Mouse (Mus musculus): ENCODE data around the gene Slc16a13. TPM values are rescaled to one million over a fixed set of nuclear protein-coding genes. Genes with fewer than 3 reads are reported as not detected.

The Slc16a13 gene
- 1 to 10 TPM; 2.1 to 2.9 TPM for total RNA-seq (2021)
- long read RNA-seq, experiment 1, partial matches to known transcripts: 0 of 1 reads
- long read RNA-seq, experiment 1, other reads (novel, unspliced or antisense): 1 of 1 reads
- long read RNA-seq, experiment 2, partial matches to known transcripts: 1 of 1 reads
- long read RNA-seq, experiment 2, other reads (novel, unspliced or antisense): 0 of 1 reads

DNA sequence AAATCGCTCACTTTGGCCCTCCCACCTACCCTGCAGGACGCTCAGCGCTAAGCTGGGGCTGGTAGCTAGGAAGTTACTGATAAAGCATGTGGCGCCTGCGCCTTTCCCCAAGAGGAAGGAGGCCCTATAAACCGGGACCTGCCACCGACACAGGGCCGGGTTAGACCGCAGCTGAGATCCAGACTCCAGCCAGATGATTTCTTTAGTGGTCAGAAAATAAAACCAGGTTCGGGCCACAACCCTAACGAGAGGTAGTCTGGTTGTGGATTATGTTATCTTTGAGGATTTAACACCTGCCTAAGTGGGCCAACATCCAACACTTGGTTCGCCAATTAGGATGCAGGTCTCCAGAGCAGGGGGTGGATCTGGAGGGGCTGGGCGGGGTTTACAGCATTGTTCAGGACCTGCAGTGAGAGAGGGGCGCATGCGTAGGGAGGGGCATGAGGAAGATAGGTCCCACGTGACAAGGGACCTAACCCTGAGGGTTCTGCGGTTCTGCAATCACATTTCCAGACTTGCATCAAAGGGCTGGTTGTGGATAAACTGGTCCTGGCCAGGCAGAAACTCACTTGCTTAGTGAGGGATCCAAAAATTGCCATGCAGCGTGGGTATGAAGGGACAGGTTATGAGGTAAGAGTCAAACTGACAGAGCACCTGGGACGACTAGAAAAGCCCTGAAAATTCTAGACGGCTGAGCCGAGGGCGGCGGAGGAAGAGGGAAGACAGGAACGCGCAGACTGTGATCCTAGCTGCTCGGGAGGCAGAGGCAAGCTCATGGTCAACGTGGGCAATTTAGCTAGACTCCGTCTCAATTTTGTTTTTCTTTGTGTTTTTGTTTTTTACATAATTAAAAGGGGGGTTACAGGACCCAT, at the start of gene Slc16a13:
TSS of gene Slc16a13 (minus strand) at position 334 of the 872 bp plus-strand sequence.
- DNase-seq: peak; percentile 93 to 97

DNA sequence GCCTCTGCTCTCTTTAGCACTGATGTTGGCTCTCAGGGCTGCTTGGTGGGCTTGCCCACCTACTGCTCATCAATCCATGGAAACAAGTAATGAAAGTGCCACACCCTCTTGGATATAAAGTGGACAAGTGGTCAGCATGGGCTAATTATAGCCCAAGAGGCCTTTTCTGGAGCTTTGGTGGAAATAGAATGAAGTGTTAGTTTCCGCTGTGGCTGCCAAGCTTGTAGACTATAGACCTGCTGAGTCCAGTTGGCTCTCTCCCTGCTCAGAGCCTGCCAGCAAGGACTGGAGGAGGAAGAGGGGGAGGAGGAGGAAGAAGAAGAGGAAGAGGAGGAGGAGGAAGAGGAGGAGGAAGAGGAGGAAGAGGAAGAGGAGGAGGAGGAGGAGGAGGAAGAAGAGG, 45.5 kb upstream of the Slc16a13 start:
- DNase-seq: peak; percentile 67 to 77

DNA sequence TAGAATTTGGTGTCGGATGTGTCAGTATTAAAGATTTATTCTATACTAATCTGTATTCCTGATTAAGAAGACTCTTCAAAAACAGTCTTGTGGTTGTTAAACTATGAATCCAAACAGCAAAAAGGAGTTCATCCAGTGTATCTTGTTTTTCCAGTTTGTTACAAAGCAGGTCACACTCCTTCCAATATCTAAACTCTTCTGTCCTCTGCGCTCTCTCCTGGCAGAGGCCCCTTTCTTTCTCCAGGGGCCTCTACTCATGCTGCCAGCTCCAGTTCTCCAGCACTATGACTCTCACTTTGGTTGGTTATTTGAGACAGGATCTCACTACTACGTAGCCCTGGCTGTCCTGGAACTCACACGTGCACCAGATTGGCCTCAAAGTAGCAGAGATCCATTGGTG, 45.0 kb upstream of the Slc16a13 start:
- DNase-seq: no peak

DNA sequence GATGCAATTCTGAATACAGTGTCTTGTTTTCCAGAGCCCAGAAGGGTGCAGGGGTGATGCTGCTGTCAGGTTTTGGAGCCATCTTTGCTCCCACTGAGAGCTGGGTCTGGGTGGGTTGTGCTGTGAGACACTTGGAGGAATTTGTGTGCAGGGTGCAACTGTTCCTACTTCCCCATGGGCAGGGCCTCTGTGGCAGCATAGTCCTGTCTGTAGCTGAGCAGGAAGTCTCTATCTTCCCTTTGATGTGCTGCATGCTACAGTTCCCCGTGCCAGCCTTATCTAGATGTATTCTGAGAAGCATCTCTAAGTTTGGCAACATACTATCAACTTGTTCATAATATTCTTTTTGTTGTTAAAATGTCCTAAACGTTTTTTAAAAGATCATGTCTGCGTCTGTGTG, 44.4 kb upstream of the Slc16a13 start:
- DNase-seq: no peak

DNA sequence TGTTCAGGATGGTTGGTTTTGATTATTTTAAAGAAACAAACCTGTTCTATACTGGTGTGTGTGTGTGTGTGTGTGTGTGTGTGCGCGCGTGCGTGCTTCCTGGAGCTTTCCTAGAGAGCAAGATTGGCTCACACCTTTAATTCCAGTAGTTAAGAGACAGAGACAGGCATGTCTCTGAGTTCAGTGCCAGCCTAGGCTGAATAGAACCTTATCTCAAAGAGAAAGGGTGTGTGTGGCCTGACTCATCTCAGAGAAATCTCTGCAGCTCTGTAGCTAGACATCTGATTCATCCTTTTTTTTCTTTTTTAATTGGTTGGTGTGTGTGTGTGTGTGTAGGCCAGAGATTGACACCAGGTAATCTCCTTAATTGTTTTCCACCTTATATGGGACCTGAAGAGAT, 38.2 kb upstream of the Slc16a13 start:
- no peak for DNase-seq

DNA sequence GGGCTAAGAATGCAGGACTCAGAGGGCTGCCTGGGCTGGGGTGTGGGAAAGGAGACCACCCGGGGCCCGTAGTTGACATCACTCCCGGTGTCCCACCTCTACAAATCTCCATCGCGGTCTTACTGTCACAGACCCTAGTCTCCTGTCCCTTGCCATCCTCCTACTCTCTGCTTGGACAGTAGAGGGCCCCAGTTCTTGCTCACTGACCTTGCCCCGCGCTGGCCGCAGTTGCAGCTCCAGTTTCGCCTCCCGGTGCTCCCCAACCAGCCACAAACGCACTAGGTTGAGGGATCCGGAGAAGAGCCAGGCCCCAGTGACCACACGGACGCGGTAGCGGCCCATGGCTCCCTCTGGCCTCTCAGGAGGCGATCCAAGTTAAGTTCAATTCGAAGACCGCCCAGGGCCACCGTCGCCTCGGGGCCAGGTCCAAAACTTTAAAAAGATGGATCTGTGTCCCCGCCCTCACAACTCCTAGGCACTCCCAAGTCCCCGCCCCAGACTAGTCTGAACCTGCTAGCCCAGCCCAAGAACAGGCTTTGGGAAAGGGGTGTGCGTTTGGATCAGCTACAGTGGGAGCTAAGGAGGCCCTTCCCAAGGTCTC, 34.2 kb upstream of the Slc16a13 start, which contains the start of gene Alox12:
TSS of gene Alox12 (minus strand) at position 423 of the 601 bp plus-strand sequence.
- DNase-seq: peak; percentile 67 to 69

DNA sequence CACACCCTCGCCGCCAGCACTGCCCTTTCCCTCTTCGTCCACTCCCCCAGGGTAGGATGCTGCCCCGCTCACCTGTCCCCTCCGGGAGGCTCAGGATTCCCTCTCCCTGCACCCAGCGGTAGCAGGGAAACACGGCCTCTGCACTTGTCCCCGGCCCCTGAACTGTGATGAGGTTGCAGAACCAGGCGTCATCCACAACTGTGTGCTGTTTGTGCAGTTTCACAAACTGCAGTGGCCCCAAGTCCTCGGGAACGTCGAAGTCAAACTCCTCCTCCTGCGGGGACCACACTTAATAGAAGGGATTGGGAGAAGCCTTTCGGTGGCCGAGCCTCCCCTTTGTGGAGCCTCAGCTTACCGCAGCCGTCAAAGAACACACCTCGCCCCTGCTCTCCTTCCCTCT, 33.5 kb upstream of the Slc16a13 start:
- DNase-seq: peak in 1 of 2 experiments; percentile 17

DNA sequence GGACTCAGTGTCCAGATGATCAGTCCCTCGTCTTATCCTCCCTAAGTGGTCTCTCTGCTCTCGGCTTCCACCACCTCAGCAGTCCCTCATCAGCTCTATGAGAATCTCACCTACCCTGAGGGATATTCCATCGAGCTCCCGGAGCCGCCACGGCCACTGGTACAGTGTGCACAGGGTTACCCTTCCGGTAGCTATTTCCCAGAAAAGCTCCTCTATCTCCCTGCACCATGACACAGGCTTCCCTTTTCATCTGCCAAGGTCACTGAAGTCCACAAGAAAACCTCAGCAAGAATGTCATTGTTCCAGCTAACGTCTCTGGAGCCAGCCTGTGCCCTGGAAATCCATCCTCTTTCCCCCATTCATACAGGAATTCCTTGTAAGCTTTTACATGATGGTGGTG, 31.0 kb upstream of the Slc16a13 start:
- DNase-seq: no peak

DNA sequence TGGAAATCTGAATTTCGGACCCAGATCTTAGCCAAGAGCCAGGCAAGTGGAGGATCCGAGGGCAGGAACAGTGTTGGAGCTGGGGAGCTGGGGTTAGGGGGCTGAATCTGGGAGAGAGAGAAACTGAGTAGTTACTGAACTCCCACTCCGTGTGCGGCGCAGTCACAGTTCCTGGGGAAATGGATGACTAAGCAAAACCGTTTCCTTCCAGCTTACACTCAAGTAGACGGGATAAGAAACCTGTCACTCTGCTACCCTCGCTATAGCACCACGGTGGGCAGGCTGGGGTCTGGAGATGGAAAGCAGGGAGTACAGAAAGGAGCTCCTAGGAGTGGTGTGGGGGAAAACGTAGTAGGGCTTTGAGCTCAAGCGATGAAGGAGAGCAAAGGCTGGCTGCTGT, 29.3 kb upstream of the Slc16a13 start:
- no peak for DNase-seq

DNA sequence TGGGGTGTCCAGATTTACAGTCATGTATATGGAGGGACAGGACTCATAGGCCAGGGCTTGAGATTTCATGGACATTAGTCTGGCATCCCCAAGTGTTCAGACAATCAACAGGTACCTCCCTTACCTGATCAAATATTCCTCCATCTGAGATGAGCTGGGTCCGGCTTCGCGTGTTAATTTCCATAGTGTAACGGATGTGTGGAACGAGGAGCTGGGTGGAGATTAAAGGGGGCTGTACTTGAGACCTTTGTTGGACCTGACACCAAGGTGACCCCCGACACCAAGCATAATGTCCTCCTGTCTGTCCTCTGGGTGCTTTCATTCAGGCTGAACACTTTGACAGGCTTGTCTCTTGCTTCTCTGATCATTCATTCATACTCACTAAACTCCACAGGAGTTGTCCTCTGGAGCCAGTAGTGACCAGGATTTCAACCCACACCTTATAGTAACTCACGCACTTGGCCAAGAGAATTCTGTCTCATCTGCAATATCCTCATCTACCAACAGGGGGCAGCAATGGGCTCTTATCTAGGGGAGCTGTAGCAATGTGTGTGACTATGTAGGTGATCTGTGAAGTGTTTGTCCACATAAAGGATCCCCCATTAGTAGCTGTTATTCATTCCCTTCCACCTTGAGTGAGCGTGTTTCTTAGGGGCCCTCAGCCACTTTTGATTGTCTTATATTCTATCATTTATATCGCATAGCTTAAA, 26.4 kb upstream of the Slc16a13 start:
- DNase-seq: peak; percentile 72 to 91

DNA sequence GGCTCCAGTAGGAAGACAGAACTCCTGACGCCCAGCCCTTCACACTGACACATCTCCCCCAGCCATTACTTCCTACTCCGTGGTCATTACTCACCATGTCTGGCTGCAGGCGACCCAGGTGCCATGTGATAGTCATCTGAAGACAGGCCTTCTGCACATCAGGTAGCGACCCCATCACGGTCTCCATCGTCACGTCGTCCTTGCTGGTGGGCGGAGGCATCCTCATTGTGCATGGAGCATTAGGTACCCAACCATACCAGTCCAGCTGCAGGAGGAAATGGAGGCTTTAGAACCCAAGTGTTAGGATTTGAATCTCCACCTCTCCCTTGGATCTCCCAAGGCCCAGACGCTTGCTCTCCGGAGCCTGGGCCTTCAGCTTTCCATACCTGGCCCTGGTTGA, 21.7 kb upstream of the Slc16a13 start:
- no peak for DNase-seq

DNA sequence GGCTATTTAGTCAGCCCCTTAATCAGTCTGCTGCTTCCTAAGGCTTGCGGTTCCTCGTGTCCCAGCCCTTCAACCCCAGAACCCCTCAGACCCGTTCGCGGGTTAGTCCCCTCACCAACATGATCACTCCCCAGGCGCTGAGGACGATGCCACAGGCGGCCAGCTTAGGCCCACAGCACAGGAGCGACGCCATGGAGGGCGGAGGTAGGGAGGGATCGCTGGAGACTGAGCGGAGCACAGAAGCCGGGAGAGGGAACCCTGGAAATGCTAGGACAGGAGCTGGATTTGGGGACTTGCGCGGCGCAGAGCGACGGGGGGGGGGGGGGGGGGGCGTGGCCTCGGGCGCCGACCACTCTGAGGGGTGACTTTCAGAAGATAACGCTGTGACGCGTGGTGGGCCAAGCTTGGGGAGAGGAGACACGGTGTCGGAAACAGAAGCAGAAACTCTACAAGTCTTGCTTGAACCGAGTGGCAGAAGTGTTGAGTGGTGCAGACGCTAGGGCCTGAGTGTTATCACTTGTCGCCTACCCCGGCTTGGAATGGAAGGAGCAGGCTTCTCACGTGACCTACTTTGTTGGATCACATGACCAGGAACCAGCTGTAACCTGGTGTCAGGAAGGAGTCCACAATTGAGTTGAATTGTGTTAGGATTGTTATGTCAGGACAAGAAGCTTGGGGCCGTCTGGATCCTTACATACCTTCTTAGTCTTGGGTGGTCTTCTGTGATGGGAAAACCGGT, 18.8 kb upstream of the Slc16a13 start, which contains the start of the genes Gm21988 and Rnasek:
TSS of gene Gm21988 (minus strand) at position 290 of the 739 bp plus-strand sequence.
TSS of gene Rnasek (minus strand) at position 302 of the 739 bp plus-strand sequence.
- peak; percentile 89 to 92 for DNase-seq

DNA sequence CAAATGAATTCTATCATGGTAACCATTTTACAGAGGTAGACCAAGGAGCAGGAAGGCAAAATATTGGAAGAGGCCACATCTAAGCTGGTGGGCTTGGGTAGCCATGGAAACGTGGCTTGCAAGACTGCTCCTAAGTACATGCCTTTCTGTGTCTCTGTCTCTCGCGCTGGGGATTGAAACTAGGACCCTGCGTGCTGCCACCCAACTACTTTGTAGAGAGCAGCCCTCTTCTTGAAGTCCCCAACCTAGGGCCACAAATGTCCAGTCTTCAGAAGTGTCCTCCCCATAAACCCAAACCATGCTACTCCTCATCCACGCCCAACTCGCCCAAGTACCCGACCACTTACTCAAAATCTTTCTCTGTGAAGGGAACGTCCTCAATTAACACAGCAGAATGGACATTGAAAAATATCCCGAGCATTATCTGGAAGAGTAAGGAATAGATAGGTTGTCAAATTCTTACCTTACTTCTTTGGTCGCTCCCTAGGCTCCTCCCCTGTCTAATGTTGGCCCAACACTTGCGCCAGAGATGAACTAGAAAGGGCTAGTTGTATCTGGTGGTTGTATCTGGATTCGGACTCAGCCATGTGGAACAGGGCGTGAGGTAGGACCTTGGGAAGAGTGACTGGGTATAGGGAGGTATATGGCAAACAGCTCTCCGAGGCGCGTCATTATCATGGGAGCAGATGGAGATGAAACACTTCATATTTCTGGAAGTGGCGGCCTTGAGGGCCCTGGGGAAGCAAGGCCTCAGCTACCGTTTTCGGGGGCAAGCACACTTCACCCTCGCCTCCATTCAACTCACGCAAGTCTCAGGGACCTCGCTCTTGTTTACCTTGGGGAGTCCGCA, 18.0 kb upstream of the Slc16a13 start:
- DNase-seq: peak in 1 of 2 experiments; percentile 52

DNA sequence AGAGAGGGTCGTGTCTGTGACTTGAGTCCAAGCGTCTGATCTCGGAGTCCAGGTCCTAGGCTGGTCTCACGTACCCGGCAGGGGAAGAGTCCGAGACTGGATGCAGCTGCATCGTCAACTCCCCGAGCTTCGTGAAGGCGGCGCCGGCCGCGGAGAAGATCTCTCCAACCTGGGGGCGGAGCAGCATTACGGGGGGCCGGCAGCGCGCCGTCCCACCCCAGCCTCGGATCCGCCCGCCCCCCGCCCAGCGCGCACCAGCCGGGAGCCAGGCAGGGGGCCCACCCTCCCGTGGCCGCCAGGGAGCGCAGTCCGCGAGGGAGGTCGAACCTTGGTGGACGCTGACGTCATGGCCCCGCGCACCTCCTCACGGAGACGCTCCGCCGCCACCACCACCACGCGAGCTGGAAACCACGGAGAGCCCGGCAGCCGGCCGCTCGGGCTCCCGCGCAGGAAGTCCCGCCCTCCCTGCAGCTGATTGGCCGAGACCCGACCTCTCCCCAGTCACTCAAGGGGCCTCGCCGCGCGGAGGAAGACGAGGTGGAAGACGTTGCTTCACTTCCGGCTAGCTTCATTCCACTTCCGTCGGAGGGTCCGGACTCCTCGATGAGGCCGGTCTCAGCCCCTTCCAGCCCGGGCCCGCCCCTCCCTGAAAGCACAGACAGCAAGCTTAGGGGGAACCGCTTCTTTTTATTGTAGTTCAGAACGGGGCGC, 16.7 kb upstream of the Slc16a13 start, which contains the start of gene 0610010K14Rik:
TSS of gene 0610010K14Rik (minus strand) at position 458 of the 711 bp plus-strand sequence.
- peak; percentile 99 for DNase-seq

DNA sequence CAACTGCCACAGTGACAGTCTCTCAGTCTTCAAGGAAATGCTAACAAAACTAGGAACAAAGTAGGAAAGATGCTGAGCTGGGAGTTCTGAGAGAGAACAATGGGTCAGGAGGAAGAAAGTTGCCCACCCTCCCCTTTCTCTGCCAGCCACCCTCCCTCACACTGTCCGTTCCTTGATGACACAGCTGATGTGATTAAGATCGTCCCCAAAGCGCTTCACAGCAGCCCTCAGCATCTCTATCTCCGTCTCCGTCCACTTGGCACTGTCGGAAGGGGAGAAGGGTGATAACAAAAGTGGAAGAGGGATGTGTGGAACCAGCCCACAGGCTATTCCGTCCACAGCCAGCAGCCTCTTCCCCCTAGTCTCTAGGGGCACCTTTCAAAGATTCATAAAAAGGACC, 15.9 kb upstream of the Slc16a13 start:
- DNase-seq: peak in 1 of 2 experiments; percentile 38

DNA sequence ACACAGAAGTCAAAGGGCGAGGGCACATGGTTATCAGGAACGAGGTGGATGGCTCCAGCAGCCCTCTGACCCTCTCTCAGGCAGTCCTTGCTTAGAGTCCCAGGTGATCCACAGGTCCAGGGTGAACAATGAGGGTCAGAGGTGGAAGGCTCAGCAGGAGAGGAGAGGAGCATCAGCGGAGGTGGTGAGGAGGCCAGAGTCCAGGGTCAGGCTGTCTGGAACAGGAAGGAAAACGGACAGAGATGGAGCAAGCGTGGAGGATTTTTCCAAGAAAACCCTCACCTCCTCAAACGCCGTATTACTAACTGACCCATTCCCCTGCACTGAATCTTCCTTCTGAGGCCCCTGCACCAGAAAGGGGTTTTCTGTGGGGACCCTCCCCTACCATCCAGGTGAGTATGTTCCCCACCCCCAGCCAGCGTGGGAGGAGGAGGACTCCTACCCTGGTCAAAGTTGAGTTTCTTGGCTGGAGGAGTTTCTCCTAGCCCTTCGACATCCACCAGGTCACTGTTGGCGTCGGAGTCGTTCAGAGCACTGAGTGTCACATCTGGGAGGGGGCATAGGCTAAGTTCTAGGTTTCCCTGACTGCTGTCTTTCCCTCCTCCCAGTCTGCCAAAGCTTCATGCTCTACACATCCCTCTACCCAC, 14.5 kb upstream of the Slc16a13 start:
- DNase-seq: no peak

DNA sequence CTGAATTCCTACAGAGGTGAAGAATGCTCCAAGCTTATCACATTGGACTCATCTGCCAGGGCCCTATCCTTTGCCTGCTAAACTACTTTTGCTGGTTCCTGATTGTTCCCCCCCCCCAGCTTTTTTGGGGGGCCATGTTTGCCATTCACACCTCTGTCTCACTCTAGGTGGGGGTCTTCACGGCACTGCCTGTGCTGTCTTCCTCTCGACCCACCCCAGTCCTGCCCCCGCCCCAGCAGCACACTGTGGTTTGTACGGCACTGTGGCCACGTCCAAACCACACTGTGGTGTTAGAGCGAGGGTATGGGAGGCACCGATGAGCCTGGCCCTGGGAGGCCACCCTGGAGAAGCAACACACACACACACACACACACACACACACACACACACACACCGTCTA, 13.6 kb upstream of the Slc16a13 start:
- no peak for DNase-seq

DNA sequence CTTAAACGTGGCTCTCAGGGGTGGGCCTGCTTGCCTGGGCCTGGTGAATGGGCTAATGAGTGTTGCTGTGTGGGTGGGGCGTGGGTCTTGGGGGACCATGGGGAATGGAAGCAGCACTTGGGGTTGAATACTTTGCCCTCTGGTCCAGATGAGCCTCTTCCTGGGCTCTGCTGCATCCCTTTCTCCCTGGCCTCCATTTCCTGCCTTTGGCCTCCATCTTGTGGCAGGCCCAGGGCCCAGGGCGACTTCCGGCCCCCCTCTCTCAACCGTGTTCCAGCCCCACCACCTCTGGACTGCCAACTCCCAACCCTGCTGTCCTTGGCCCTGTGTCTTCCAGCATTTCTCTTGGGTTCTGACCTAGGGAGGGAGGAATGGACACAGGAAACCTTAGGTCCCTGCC, 13.2 kb upstream of the Slc16a13 start:
- peak; percentile 57 to 70 for DNase-seq

DNA sequence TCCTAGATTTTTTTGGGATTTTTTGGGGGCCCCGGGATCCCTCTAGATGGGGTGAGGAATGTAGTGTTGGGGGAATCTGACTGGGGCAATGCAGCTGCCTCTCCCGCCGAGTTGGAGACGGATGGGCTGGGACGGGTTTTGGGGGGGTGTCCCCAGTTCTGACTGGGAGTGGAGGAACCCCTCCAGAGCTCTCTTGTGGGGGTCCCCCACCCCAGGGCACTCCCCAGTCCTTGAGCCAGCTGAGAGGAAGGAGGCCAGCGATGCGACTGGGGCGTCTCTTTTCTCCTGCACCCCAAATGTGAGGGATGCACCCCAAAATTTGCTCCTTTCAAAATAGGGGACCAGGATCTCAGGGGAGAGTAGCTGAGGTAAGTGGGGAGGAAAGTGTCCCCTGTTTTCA, 12.2 kb upstream of the Slc16a13 start:
- peak in 1 of 2 experiments; percentile 60 for DNase-seq
